Mouse (Mus musculus) hindbrain, embryonic 14.5 days (tissue): ENCODE results near the gene Fam169b. TPM values are rescaled to one million over a fixed set of nuclear protein-coding genes. Genes with fewer than 3 reads are reported as not detected.
"Not testable (repeated sequence)": the region's sequence is repeated elsewhere in the genome, so short reads cannot be mapped to it uniquely, and the experiment has no call there.

ENCODE experiments used
- ATAC-seq: fragments of 200-750 bp; cut with Nextera tagmentation; 2 replicates; pipeline ENCODE4 v1.8.0; 2017; ENCODE audit warnings: moderate number of reproducible peaks, mild to moderate bottlenecking, moderate TSS enrichment, moderate library complexity; ENCODE audit not compliant: low FRiP score
- DNase-seq: peaks from one replicate; pipeline ENCODE4 v3.0.0-alpha.2; 2015; ENCODE audit warnings: low spot score
- H3K27ac ChIP-seq: fragments of 300-500 bp; sonication (generic); 2 replicates; pipeline ENCODE4 v1.5.1; 2014; ENCODE audit warnings: mild to moderate bottlenecking, moderate library complexity
- H3K27me3 ChIP-seq: fragments of 300-500 bp; sonication (generic); 2 replicates; pipeline ENCODE4 v1.6.1; 2014; ENCODE audit warnings: mild to moderate bottlenecking, low read length, mixed read lengths; ENCODE audit not compliant: control insufficient read depth, insufficient read depth
- H3K36me3 ChIP-seq: fragments of 300-500 bp; sonication (generic); replicated peaks from 2 replicates; pipeline ENCODE4 v1.6.1; 2014; ENCODE audit not compliant: control insufficient read depth, insufficient read depth
- H3K4me1 ChIP-seq: fragments of 300-500 bp; sonication (generic); replicated peaks from 2 replicates; pipeline ENCODE4 v1.6.1; 2014; ENCODE audit warnings: antibody characterized with exemption, low read length, mixed read lengths; ENCODE audit not compliant: control insufficient read depth, insufficient read depth
- H3K4me2 ChIP-seq: fragments of 300-500 bp; sonication (generic); replicated peaks from 2 replicates; pipeline ENCODE4 v1.6.1; 2014; ENCODE audit warnings: mild to moderate bottlenecking, moderate library complexity
- H3K4me3 ChIP-seq: fragments of 300-500 bp; sonication (generic); replicated peaks from 2 replicates; pipeline ENCODE4 v1.5.1; 2014; ENCODE audit warnings: mild to moderate bottlenecking, low read length
- H3K9ac ChIP-seq: fragments of 300-500 bp; sonication (generic); 2 replicates; pipeline ENCODE4 v1.6.1; 2014
- H3K9me3 ChIP-seq: fragments of 300-500 bp; sonication (generic); 2 replicates; pipeline ENCODE4 v1.6.1; 2016; ENCODE audit warnings: low read length; ENCODE audit not compliant: control insufficient read depth
- WGBS: fragments of 180-500 bp; shearing (Covaris S2); extraction: QIAGEN DNeasy Blood & Tissue Kit; methylation state at CpG from one replicate; pipeline ENCODE4 v1.1.7; 2014; 5-methylcytosine and 5-hydroxymethylcytosine counted together
- polyA plus RNA-seq: library from polyadenylated mRNA; unstranded; fragments of >200 nt; fragmentation: Nextera tagmentation; extraction: Ambion mirVana; gene quantifications from 2 replicates; pipeline ENCODE4 v1.2.1, GENCODE M21; 2014

Gene Fam169b
- polyA plus RNA-seq, 1 experiment from 2014 or later = 0.17 TPM

- DNase-seq = no peak
- H3K9me3 ChIP-seq = no peaks in the 10 kb centered on the region
- H3K4me3 ChIP-seq = no peak overlapping the region
- no peak overlapping the region for H3K4me2 ChIP-seq
- H3K36me3 ChIP-seq = no peaks in the 10 kb centered on the region
- ATAC-seq = no peak
- no peak overlapping the region for H3K9ac ChIP-seq
- H3K27me3 ChIP-seq = peaks cover 16% of the 10 kb centered on the region
- H3K4me1 ChIP-seq = peaks cover 15% of the 10 kb centered on the region; the same call in 1 of the 2 replicates
- WGBS = 78% methylated on average over 10 of the region's 10 CpGs
- no peak overlapping the region for H3K27ac ChIP-seq
These were observed 1.0 kb upstream of the Fam169b start for GRCm38 (mm10) chr7:68272607-68273006.

GRCm38 (mm10) chr7:68274218-68274617 is 579 bp downstream of the Fam169b start:
- H3K27ac ChIP-seq = no peak overlapping the region
- DNase-seq = no peak
- H3K9ac ChIP-seq = no peak overlapping the region
- no peak overlapping the region for H3K4me2 ChIP-seq
- no peaks in the 10 kb centered on the region for H3K36me3 ChIP-seq
- no peak overlapping the region for H3K4me3 ChIP-seq
- H3K4me1 ChIP-seq = peaks cover 15% of the 10 kb centered on the region; the same call in 1 of the 2 replicates
- no peak for ATAC-seq
- WGBS = 61% methylated on average over 2 of the region's 2 CpGs
- peaks cover 16% of the 10 kb centered on the region for H3K27me3 ChIP-seq
- no peaks in the 10 kb centered on the region for H3K9me3 ChIP-seq

GRCm38 (mm10) chr7:68274951-68275350 is 1.3 kb downstream of the Fam169b start:
- no peak overlapping the region for H3K27ac ChIP-seq
- H3K9me3 ChIP-seq = no peaks in the 10 kb centered on the region
- H3K4me1 ChIP-seq = peaks cover 15% of the 10 kb centered on the region; the same call in 1 of the 2 replicates
- H3K4me3 ChIP-seq = no peak overlapping the region
- ATAC-seq (no peak), DNase-seq (no peak)
- no peaks in the 10 kb centered on the region for H3K36me3 ChIP-seq
- no peak overlapping the region for H3K9ac ChIP-seq
- no peak overlapping the region for H3K4me2 ChIP-seq
- 72% methylated on average over 9 of the region's 9 CpGs for WGBS
- peaks cover 16% of the 10 kb centered on the region for H3K27me3 ChIP-seq

GRCm38 (mm10) chr7:68275445-68275837 is 1.8 kb downstream of the Fam169b start:
- not testable (repeated sequence) for H3K36me3 ChIP-seq, DNase-seq, H3K9ac ChIP-seq, H3K9me3 ChIP-seq, H3K27ac ChIP-seq, ATAC-seq
- H3K4me1 ChIP-seq = peaks cover 15% of the 10 kb centered on the region; the same call in 1 of the 2 replicates
- peaks cover 16% of the 10 kb centered on the region for H3K27me3 ChIP-seq
- H3K4me3 ChIP-seq = peak overlapping the region; percentile 24
- peak overlapping the region; percentile 52 for H3K4me2 ChIP-seq
- 46% methylated on average over 8 of the region's 9 CpGs for WGBS

- peak; percentile 43; the same call in 1 of the 2 replicates for ATAC-seq
- Histone ChIP-seq H3K27me3 (peaks cover 16% of the 10 kb centered on the region), H3K4me1 (peaks cover 15% of the 10 kb centered on the region; the same call in 1 of the 2 replicates), H3K36me3 (no peaks in the 10 kb centered on the region), H3K9me3 (no peaks in the 10 kb centered on the region), H3K9ac (peak overlapping the region; percentile 34; the same call in 1 of the 2 replicates), H3K4me2 (peak overlapping the region; percentile 52), H3K27ac (no peak overlapping the region), H3K4me3 (peak overlapping the region; percentile 24)
- DNase-seq = no peak
- 5% methylated on average over 36 of the region's 36 CpGs for WGBS
These were observed 2.4 kb downstream of the Fam169b start for GRCm38 (mm10) chr7:68275838-68276731.

- Histone ChIP-seq H3K4me2 (no peak overlapping the region), H3K9ac (no peak overlapping the region), H3K4me1 (peaks cover 15% of the 10 kb centered on the region; the same call in 1 of the 2 replicates), H3K9me3 (no peaks in the 10 kb centered on the region), H3K27ac (no peak overlapping the region), H3K4me3 (no peak overlapping the region), H3K36me3 (no peaks in the 10 kb centered on the region), H3K27me3 (peaks cover 16% of the 10 kb centered on the region)
- DNase-seq (no peak), ATAC-seq (no peak)
- 42% methylated on average over 11 of the region's 11 CpGs for WGBS
These were observed 3.6 kb downstream of the Fam169b start for GRCm38 (mm10) chr7:68277054-68277896.

GRCm38 (mm10) chr7:68277897-68278270 is 4.2 kb downstream of the Fam169b start:
- no peak overlapping the region for H3K27ac ChIP-seq
- H3K4me3 ChIP-seq = no peak overlapping the region
- H3K4me1 ChIP-seq = peaks cover 15% of the 10 kb centered on the region; the same call in 1 of the 2 replicates
- H3K9me3 ChIP-seq = no peaks in the 10 kb centered on the region
- H3K4me2 ChIP-seq = no peak overlapping the region
- H3K36me3 ChIP-seq = no peaks in the 10 kb centered on the region
- ATAC-seq (no peak), DNase-seq (no peak)
- H3K9ac ChIP-seq = no peak overlapping the region
- WGBS = 62% methylated on average over 4 of the region's 4 CpGs
- peaks cover 16% of the 10 kb centered on the region for H3K27me3 ChIP-seq

- no peaks in the 10 kb centered on the region for H3K9me3 ChIP-seq
- peaks cover 16% of the 10 kb centered on the region for H3K27me3 ChIP-seq
- no peaks in the 10 kb centered on the region for H3K36me3 ChIP-seq
- WGBS = 98% methylated on average over 6 of the region's 6 CpGs
- H3K4me2 ChIP-seq = no peak overlapping the region
- no peak overlapping the region for H3K9ac ChIP-seq
- no peak overlapping the region for H3K27ac ChIP-seq
- DNase-seq (no peak), ATAC-seq (no peak)
- H3K4me1 ChIP-seq = peaks cover 15% of the 10 kb centered on the region; the same call in 1 of the 2 replicates
- H3K4me3 ChIP-seq = no peak overlapping the region
These were observed 4.7 kb downstream of the Fam169b start for GRCm38 (mm10) chr7:68278385-68278784.

- Histone ChIP-seq H3K9me3 (no peaks in the 10 kb centered on the region), H3K4me3 (no peak overlapping the region), H3K4me1 (peaks cover 15% of the 10 kb centered on the region; the same call in 1 of the 2 replicates), H3K27me3 (peaks cover 16% of the 10 kb centered on the region), H3K36me3 (no peaks in the 10 kb centered on the region), H3K4me2 (no peak overlapping the region), H3K9ac (no peak overlapping the region), H3K27ac (no peak overlapping the region)
- WGBS = 79% methylated on average over 6 of the region's 6 CpGs
- no peak for DNase-seq
- ATAC-seq = no peak
These were observed 5.3 kb downstream of the Fam169b start for GRCm38 (mm10) chr7:68278908-68279307.
